Mouse (Mus musculus) hindbrain, embryonic 11.5 days (tissue): Measurements from ENCODE around the gene Hpca. TPM values are rescaled to one million over a fixed set of nuclear protein-coding genes. Genes with fewer than 3 reads are reported as not detected.

Experiments
- ATAC-seq: fragments of 200-750 bp; cut with Nextera tagmentation; 2 replicates; pipeline ENCODE4 v1.8.0; 2017; ENCODE audit warnings: mild to moderate bottlenecking, moderate TSS enrichment, moderate library complexity; ENCODE audit not compliant: low FRiP score
- DNase-seq: peaks from one replicate; pipeline ENCODE4 v3.0.0-alpha.2; 2015; ENCODE audit warnings: low spot score
- H3K27ac ChIP-seq: fragments of 300-500 bp; sonication (generic); 2 replicates; pipeline ENCODE4 v1.5.1; 2014; ENCODE audit warnings: mild to moderate bottlenecking, low read depth, low read length
- H3K27me3 ChIP-seq: fragments of 300-500 bp; sonication (generic); 2 replicates; pipeline ENCODE4 v1.6.1; 2014; ENCODE audit warnings: mild to moderate bottlenecking, low read length, moderate library complexity, mixed read lengths; ENCODE audit not compliant: control insufficient read depth, insufficient read depth
- H3K36me3 ChIP-seq: fragments of 300-500 bp; sonication (generic); 2 replicates; pipeline ENCODE4 v1.6.1; 2014; ENCODE audit warnings: mild to moderate bottlenecking, low read length, moderate library complexity, mixed read lengths; ENCODE audit not compliant: control insufficient read depth, insufficient read depth
- H3K4me1 ChIP-seq: fragments of 300-500 bp; sonication (generic); replicated peaks from 2 replicates; pipeline ENCODE4 v1.6.1; 2014; ENCODE audit warnings: low read length, mixed read lengths; ENCODE audit not compliant: control insufficient read depth, insufficient read depth
- H3K4me2 ChIP-seq: fragments of 300-500 bp; sonication (generic); replicated peaks from 2 replicates; pipeline ENCODE4 v1.6.1; 2014; ENCODE audit warnings: mild to moderate bottlenecking, low read depth, low read length
- H3K4me3 ChIP-seq: fragments of 300-500 bp; sonication (generic); 2 replicates; pipeline ENCODE4 v1.5.1; 2014; ENCODE audit warnings: low read depth, low read length
- H3K9ac ChIP-seq: fragments of 300-500 bp; sonication (generic); 2 replicates; pipeline ENCODE4 v1.6.1; 2014; ENCODE audit warnings: low read depth, low read length
- H3K9me3 ChIP-seq: fragments of 300-500 bp; sonication (generic); 2 replicates; pipeline ENCODE4 v1.6.1; 2016; ENCODE audit warnings: low read length; ENCODE audit not compliant: control insufficient read depth
- WGBS: fragments of 180-500 bp; shearing (Covaris S2); extraction: QIAGEN DNeasy Blood & Tissue Kit; methylation state at CpG from one replicate; pipeline ENCODE4 v1.1.7; 2014; 5-methylcytosine and 5-hydroxymethylcytosine counted together
- polyA plus RNA-seq: library from polyadenylated mRNA; unstranded; fragments of >200 nt; fragmentation: Nextera tagmentation; extraction: Ambion mirVana; gene quantifications from 2 replicates; pipeline ENCODE4 v1.2.1, GENCODE M21; 2014

Hpca gene
- polyA plus RNA-seq, result 2.3 and 2.6 TPM in 2 replicates

GRCm38 (mm10) chr4:129121569-129122086, at the start of gene Hpca:
Gene Hpca (minus strand): TSS chr4:129122036.
- Histone ChIP-seq H3K9me3 (no peaks in the 10 kb centered on the region), H3K4me3 (peak within 1 kb of the TSS; percentile 43), H3K36me3 (no peaks in the 10 kb centered on the region), H3K27me3 (peaks cover 33% of the 10 kb centered on the region), H3K9ac (peak within 1 kb of the TSS; percentile 47; the same call in 1 of the 2 replicates), H3K4me2 (peak within 1 kb of the TSS; percentile 85), H3K27ac (peak within 1 kb of the TSS; percentile 30; the same call in 1 of the 2 replicates), H3K4me1 (peaks cover 13% of the 10 kb centered on the region; the same call in 1 of the 2 replicates)
- DNase-seq (no peak), ATAC-seq (peak; percentile 22; the same call in 1 of the 2 replicates)
- 2% methylated on average over 16 of the region's 17 CpGs for WGBS

- ATAC-seq (no peak), DNase-seq (no peak)
- Histone ChIP-seq H3K36me3 (no peaks in the 10 kb centered on the region), H3K4me3 (no peak overlapping the region), H3K27ac (no peak overlapping the region), H3K9ac (no peak overlapping the region), H3K27me3 (no peaks in the 10 kb centered on the region), H3K9me3 (no peaks in the 10 kb centered on the region), H3K4me1 (no peaks in the 10 kb centered on the region), H3K4me2 (no peak overlapping the region)
- 88% methylated on average over 3 of the region's 4 CpGs for WGBS
Measured at GRCm38 (mm10) chr4:129161581-129162255, 39.9 kb upstream of the Hpca start.

- H3K9ac ChIP-seq, result no peak overlapping the region
- no peak for ATAC-seq
- H3K4me1 ChIP-seq, result no peaks in the 10 kb centered on the region
- H3K27me3 ChIP-seq, result no peaks in the 10 kb centered on the region
- WGBS, result 91% methylated on average over 1 of the region's 1 CpGs
- no peaks in the 10 kb centered on the region for H3K36me3 ChIP-seq
- no peak overlapping the region for H3K4me3 ChIP-seq
- no peak for DNase-seq
- no peak overlapping the region for H3K4me2 ChIP-seq
- no peaks in the 10 kb centered on the region for H3K9me3 ChIP-seq
- H3K27ac ChIP-seq, result no peak overlapping the region
Measured at GRCm38 (mm10) chr4:129161076-129161475, 39.2 kb upstream of the Hpca start.

- Histone ChIP-seq H3K4me2 (no peak overlapping the region), H3K9ac (no peak overlapping the region), H3K27me3 (no peaks in the 10 kb centered on the region), H3K4me3 (no peak overlapping the region), H3K36me3 (no peaks in the 10 kb centered on the region), H3K9me3 (no peaks in the 10 kb centered on the region), H3K27ac (no peak overlapping the region), H3K4me1 (no peaks in the 10 kb centered on the region)
- ATAC-seq (no peak), DNase-seq (no peak)
- WGBS, result 76% methylated on average over 3 of the region's 3 CpGs
Measured at GRCm38 (mm10) chr4:129158549-129158948, 36.7 kb upstream of the Hpca start.

- Histone ChIP-seq H3K9me3 (no peaks in the 10 kb centered on the region), H3K36me3 (no peaks in the 10 kb centered on the region), H3K4me3 (no peak overlapping the region), H3K27me3 (no peaks in the 10 kb centered on the region), H3K4me2 (no peak overlapping the region), H3K9ac (no peak overlapping the region), H3K4me1 (no peaks in the 10 kb centered on the region), H3K27ac (no peak overlapping the region)
- no peak for ATAC-seq
- WGBS, result 97% methylated on average over 5 of the region's 5 CpGs
- no peak for DNase-seq
Measured at GRCm38 (mm10) chr4:129157541-129157940, 35.7 kb upstream of the Hpca start.

GRCm38 (mm10) chr4:129151276-129151811, 29.5 kb upstream of the Hpca start:
- no peak overlapping the region for H3K9ac ChIP-seq
- ATAC-seq, result no peak
- no peak overlapping the region for H3K27ac ChIP-seq
- DNase-seq, result no peak
- 75% methylated on average over 4 of the region's 4 CpGs for WGBS
- H3K27me3 ChIP-seq, result no peaks in the 10 kb centered on the region
- H3K9me3 ChIP-seq, result no peaks in the 10 kb centered on the region
- H3K4me3 ChIP-seq, result no peak overlapping the region
- H3K4me1 ChIP-seq, result no peaks in the 10 kb centered on the region
- no peaks in the 10 kb centered on the region for H3K36me3 ChIP-seq
- no peak overlapping the region for H3K4me2 ChIP-seq

GRCm38 (mm10) chr4:129149321-129149720, 27.5 kb upstream of the Hpca start:
- no peaks in the 10 kb centered on the region for H3K4me1 ChIP-seq
- no peaks in the 10 kb centered on the region for H3K9me3 ChIP-seq
- no peak overlapping the region for H3K9ac ChIP-seq
- no peak for DNase-seq
- H3K4me3 ChIP-seq, result no peak overlapping the region
- H3K4me2 ChIP-seq, result no peak overlapping the region
- WGBS, result 72% methylated on average over 1 of the region's 1 CpGs
- no peaks in the 10 kb centered on the region for H3K36me3 ChIP-seq
- no peak for ATAC-seq
- no peaks in the 10 kb centered on the region for H3K27me3 ChIP-seq
- no peak overlapping the region for H3K27ac ChIP-seq

GRCm38 (mm10) chr4:129147552-129148103, 25.8 kb upstream of the Hpca start:
- H3K4me3 ChIP-seq, result no peak overlapping the region
- no peak for DNase-seq
- no peak overlapping the region for H3K27ac ChIP-seq
- H3K9ac ChIP-seq, result no peak overlapping the region
- H3K36me3 ChIP-seq, result no peaks in the 10 kb centered on the region
- no peak overlapping the region for H3K4me2 ChIP-seq
- H3K4me1 ChIP-seq, result no peaks in the 10 kb centered on the region
- no peak for ATAC-seq
- WGBS, result 89% methylated on average over 13 of the region's 13 CpGs
- no peaks in the 10 kb centered on the region for H3K9me3 ChIP-seq
- no peaks in the 10 kb centered on the region for H3K27me3 ChIP-seq
